Mouse (Mus musculus) gastrocnemius, postnatal 25 days (tissue): Measurements from ENCODE around the gene Akap7. TPM values are rescaled to one million over a fixed set of nuclear protein-coding genes. Genes with fewer than 3 reads are reported as not detected.

ENCODE experiments used
- DNase-seq: peaks from one replicate; pipeline ENCODE4 v3.0.0; 2022
- total RNA-seq, 2 experiments: library from RNA; stranded (reverse); gene quantifications; 1 replicate in 1 of 2; 2 replicates in 1 of 2; pipeline ENCODE4 v1.2.3; 2021

Gene Akap7
- total RNA-seq, 2 experiments from 2014 or later: 19.7 to 21.5 TPM

GRCm38 (mm10) chr10:25297666-25298263 lies 9.9 kb downstream of the Akap7 start:
- no peak for DNase-seq

DNA sequence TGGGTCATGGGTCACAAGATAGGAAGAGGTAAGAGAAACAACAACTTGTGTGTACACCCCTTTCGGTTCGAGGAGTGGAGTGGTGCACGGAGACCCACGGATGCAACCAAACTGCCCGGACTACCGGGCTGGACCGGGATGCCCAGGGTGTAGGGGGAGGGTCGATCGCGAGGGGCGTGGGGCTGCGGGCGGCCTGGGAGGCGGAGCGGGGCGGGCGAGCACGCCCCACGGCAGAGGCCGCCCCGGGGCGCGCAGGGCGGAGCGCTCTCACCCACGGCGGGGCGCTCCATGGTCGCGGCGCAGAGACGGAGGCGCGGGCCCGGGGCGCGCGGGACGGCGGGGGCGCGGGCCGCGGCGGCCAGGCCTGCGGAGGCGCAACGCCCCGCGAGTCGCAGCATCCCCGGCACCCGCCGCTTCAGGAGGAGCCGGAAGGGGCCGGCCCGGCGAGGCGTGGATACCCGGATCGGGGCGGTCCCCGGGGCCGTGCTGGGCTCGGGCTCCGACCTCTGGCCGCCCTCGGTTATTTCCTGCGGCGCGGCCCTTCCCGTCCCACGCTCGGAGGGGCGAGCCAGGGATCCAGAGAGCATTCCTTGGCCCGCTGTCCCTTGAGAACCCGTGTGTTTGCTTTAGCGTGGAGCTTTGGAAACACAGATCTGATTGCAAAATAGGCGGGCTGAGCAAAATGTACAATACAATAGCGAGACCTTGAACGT lies 10.9 kb downstream of the Akap7 start:
- DNase-seq: peak; percentile 93

GRCm38 (mm10) chr10:25296286-25296656 lies 11.4 kb downstream of the Akap7 start:
- no peak for DNase-seq

DNA sequence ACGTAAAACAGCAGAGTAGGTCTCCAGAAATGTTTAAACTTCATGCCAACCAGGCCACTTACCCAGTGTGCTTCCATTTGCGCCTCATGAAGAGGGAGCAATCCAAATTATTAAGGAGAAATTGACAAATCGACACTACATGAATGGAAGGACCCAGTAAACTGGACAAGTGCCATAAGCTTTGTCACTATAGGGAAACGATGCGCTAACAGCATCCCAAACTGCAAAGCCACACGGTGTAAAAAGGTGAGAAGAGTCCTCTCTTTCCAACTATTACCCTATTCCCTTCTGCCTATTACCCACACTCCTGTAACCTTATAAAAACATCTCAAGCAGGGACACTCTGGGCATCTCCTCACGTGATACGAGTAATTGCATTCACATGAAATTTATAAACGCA lies 11.8 kb downstream of the Akap7 start:
- no peak for DNase-seq

DNA sequence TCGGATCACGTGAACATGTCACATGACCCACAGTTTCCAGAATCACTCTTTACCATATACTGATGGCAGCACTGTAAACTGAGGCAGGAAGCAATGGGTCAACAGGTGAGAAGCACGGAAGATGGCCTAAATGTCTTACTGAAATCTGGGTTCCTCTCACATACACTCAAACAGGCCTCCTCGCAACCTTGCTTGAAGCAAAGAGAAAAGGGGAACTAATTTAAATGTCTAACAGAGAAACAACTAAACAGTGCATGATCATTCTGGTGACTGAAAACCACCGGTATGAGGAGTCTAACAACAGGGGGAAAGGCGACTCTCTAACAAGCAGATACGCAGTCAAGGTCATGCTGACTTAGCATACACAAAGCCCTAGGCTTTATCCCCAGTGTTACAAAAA lies 12.7 kb downstream of the Akap7 start:
- no peak for DNase-seq

GRCm38 (mm10) chr10:25293796-25294195 lies 13.9 kb downstream of the Akap7 start:
- DNase-seq: no peak

GRCm38 (mm10) chr10:25291053-25291452 lies 16.6 kb downstream of the Akap7 start:
- peak; percentile 71 for DNase-seq

- no peak for DNase-seq
Observed at GRCm38 (mm10) chr10:25285100-25285811, 22.4 kb downstream of the Akap7 start.

DNA sequence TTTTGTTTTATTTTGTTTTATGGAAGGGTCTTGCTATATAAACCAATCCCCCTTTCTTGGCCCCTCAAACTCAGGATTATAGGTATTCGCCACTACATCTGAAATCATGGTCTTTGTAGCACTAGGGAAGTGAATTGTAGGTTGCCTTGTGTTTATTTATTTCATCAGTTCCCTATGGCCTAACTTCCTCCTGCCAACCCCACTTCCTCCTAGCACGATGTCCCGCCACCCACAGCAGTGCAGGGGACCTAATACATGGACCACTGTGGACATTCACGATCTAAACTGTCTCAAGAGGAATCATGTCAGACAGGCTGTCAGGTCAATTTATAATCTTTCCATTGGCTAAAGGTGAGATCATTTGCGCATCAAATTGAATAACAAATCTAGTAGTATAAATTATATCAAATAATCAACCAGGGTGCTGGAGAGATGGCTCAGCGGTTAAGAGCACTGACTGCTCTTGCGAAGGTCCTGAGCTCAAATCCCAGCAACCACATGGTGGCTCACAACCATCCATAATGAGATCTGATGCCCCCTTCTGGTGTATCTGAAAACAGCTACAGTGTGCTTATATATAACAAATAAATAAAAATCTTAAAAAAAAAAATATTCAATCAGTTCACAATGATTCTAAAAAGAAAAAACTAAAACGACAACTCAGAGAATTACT lies 23.1 kb downstream of the Akap7 start:
- DNase-seq: no peak

DNA sequence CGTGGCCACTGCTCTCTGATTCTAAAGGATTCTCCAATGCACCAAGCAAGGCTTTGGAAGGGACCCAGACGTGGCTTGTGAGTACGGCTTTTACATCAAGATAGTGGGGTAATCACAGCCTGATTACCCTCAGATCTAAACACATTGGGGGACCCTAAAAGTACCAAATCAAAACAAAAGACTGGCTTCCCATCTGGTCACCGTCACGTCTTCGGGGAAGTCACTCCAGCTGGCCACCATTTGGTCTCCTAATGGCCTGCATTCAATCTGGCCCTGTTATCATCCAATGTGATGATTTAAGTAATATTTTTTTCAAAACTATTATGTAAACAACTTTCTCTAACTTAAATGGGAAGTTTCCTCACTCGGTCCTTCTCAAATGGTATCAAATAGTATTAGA lies 24.3 kb downstream of the Akap7 start:
- no peak for DNase-seq

GRCm38 (mm10) chr10:25280141-25280540 lies 27.5 kb downstream of the Akap7 start:
- no peak for DNase-seq

DNA sequence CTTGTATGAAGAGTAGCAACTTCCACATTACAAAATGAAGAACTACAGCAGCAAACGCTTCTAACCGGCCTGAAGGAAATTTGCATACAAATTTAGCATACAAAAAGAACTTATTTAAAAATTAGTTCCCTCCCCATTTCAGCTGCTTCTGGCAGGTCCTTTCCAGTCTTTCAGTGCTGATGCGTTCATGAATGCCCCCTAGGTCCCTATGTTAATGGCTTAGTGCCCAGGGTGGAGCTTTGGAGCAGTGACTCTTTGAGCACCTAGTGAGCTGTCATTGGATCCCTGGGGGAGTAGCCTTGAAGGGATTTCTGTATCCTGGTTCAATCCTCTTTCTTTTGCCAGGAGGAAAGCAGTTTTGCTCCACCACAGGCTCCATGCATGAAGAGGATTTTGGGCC lies 28.3 kb downstream of the Akap7 start:
- DNase-seq: no peak

GRCm38 (mm10) chr10:25275492-25275891 lies 32.2 kb downstream of the Akap7 start:
- DNase-seq: no peak

GRCm38 (mm10) chr10:25274621-25275330 lies 32.9 kb downstream of the Akap7 start:
- DNase-seq: no peak

GRCm38 (mm10) chr10:25273731-25274130 lies 33.9 kb downstream of the Akap7 start:
- DNase-seq: no peak

DNA sequence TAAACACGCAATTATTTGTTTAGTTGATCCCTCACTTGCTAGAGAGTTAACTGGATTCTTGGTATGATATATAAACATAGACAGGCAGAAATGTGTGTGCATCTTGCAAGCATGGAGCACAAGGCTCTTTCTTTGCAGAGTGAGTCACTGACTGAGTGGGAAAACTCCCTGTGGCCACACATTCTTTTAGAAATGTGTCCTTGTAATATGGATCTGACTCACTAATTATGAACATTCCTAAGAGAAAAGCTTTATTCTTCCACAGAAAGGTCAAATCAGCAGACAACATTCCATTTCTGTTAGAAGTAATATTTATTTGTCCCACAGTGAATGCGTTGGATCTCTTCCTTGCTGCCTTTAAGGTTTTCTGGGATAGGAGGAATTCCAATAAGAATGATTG lies 35.9 kb downstream of the Akap7 start:
- DNase-seq: no peak

GRCm38 (mm10) chr10:25271207-25271606 lies 36.5 kb downstream of the Akap7 start:
- DNase-seq: no peak

DNA sequence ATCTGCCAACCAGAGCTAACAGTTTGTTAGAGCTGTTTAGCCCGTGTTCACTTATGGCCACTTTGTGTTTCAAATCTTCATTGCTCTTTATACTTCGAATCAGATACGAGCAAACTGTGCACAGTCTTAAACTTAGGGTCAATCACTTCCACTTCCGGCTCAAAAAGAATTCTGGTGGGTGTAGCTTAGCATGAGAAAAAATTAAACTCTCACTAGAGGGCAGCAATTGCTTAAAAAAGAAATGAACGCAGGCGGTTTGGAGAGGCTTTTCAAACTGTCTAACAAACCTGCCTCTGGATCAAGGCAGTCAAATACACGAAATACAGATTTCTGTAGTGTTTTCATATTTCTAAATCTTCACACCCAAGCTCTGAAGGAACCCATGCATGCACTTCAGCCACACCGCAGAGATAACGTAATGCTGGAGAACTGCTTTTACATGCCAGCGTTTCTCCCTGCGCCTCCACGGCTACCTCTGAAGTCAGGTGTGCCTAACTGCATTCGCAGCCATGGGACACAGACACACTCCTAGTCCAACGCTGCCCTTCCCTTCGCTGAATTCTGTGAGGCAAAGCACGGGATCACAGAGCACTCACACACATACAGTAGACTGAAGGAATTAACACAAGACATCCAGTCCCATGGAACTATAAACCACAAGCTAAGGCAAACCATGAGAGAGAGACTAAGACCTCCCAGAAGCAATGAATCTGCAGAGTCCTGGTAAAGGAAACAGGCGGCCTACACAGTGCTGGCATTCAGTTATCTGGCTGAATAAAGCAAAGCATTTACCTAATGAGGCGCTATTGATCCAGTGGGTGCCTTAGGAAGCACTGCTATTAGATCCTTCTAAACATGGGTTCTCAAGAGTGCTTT lies 39.0 kb downstream of the Akap7 start:
- no peak for DNase-seq

GRCm38 (mm10) chr10:25261176-25261575 lies 46.5 kb downstream of the Akap7 start:
- DNase-seq: no peak

DNA sequence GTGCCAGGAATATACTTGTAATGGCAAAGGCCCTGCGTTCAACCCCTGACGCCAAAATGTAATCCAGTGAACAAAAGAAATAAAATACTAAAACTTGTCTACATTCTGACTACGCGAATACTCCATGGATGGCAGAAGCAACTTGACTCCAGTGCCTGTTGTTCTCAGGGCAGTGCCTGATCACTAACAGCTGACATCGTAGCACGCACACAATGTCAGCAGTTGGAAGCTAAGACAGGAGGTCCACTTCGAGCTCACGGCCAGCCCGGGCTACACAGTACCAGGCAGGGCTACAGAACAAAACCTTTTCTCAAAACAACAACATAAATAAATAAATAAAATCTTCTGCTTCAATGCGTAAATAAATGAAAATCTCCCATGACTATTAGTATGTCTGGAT lies 46.9 kb downstream of the Akap7 start:
- DNase-seq: no peak

DNA sequence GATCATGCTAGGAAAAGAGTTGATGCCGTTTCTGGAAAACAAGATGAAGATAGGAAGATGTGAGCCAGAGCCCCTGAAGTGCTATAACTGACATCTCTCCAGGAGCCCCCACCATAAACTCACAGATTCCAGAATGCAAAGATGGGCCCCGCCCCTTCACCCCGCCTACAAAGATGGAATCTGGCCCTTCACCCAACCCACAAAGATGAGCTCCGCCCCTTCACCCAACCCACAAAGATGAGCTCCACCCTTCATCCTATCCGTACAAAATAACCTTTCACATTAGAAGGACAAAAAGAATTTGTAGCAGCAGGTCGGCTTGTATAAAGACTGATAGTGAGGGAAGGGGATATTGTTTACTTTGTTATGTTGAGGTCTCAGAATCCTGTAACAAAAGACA lies 49.5 kb downstream of the Akap7 start:
- no peak for DNase-seq
